Mouse (Mus musculus) bone marrow macrophage, adult 2 months (primary cell): ENCODE results near the gene Nek6.

ENCODE experiments used
- CTCF ChIP-seq: IDR thresholded peaks from 2 replicates; pipeline ENCODE4 v1.5.1; 2012; ENCODE audit warnings: low read depth, mild to moderate bottlenecking, low read length, moderate library complexity
- POLR2A ChIP-seq: IDR thresholded peaks from 2 replicates; pipeline ENCODE4 v1.6.1; 2012; ENCODE audit warnings: mild to moderate bottlenecking, low read depth, low read length, borderline replicate concordance

- TF ChIP-seq CTCF (no peak), POLR2A (no peak)
Observed at GRCm38 (mm10) chr2:38612596-38612995, 101.2 kb downstream of the Nek6 start.
